Comparison of ENCODE assay signal across 1 mouse cellular context in the genomic region with DNA sequence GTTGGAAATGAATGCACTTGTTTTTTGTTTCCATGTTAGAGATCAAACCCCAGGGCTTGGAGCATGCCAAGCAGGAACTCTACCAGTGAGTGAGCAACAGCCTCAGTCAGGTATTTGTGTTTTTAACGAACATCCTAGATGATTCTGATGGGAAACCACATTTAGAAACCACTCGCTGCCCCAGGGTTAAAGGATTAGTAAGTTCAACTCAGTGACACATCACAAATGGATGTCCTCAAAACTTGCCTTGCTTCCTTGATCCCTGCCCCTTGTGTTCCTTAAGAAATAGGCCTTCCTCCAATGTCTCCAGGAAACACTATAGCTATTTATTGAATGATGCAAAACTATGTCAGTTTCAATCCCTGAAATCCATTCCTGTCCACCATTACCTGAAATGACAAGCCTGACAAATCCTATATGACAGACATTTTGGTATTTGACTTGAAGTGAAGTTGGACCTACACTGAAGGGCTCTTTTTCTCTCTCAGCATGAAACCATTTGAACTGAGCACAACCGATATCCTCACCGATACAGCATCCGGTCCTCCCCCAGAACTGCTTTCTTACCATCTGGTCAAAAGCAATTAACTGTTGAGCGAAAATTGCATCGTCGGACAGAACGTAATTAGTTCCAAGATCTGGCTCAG.
TF ChIP-seq lines count a peak whose summit lies in the region.

No protein-coding gene starts in this region.

TF ChIP-seq in MEL, 35 proteins besides CTCF, POLR2A, EP300 and RAD21:
- TF ChIP-seq USF1 (IDR thresholded peaks at IDR 0.05; ENCODE audit: low read depth, low read length): no peak
- no peak for TF ChIP-seq E2F4 (IDR thresholded peaks at IDR 0.05; ENCODE audit: borderline replicate concordance, low read depth, low read length)
- TF ChIP-seq ETS1 (IDR thresholded peaks at IDR 0.05; ENCODE audit: low read depth, low read length): 0 out of 2 replicates have a peak, but pooled peaks have one; percentile 7
- TF ChIP-seq MAFK (IDR thresholded peaks at IDR 0.05; ENCODE audit: borderline replicate concordance, low read depth, low read length): no peak
- TF ChIP-seq MYB (IDR thresholded peaks at IDR 0.05; ENCODE audit: low read depth, low read length): no peak
- no peak for TF ChIP-seq TCF12 (IDR thresholded peaks at IDR 0.05; ENCODE audit: low read depth, low read length)
- TF ChIP-seq MXI1 (IDR thresholded peaks at IDR 0.05; ENCODE audit: low read depth, low read length): no peak; the same call in 1 of the 2 replicates
- TF ChIP-seq POLR2AphosphoS2 (IDR thresholded peaks at IDR 0.05; ENCODE audit: low read length): no peak
- TF ChIP-seq POLR2AphosphoS5 (IDR thresholded peaks at IDR 0.05; ENCODE audit: borderline replicate concordance, low read depth, low read length): no peak
- no peak for TF ChIP-seq ELF1 (IDR thresholded peaks at IDR 0.05; ENCODE audit: low read depth, low read length)
- no peak for TF ChIP-seq MEF2A (IDR thresholded peaks at IDR 0.05; ENCODE audit: extremely low read depth, insufficient replicate concordance, low read depth, low read length, poor library complexity, severe bottlenecking)
- no peak for TF ChIP-seq JUND (IDR thresholded peaks at IDR 0.05; ENCODE audit: low read depth, low read length)
- TF ChIP-seq NELFE (IDR thresholded peaks at IDR 0.05; ENCODE audit: low read depth, low read length): no peak
- 0 out of 2 replicates have a peak, but pooled peaks have one; percentile 20 for TF ChIP-seq CHD1 (IDR thresholded peaks at IDR 0.05; ENCODE audit: low read depth, low read length)
- peak; percentile 74 for TF ChIP-seq SIN3A (IDR thresholded peaks at IDR 0.05; ENCODE audit: low read length)
- TF ChIP-seq NRF1 (IDR thresholded peaks at IDR 0.05; ENCODE audit: insufficient read depth, low read depth, low read length, poor library complexity, severe bottlenecking): no peak
- no peak for TF ChIP-seq ZNF384 (IDR thresholded peaks at IDR 0.05; ENCODE audit: low read depth, low read length)
